Mouse (Mus musculus): ENCODE measurements around the gene Slc39a8. TPM values are rescaled to one million over a fixed set of nuclear protein-coding genes. Genes with fewer than 3 reads are reported as not detected.

Gene Slc39a8
- polyA plus RNA-seq, 1 experiment: 3.6 TPM

DNA sequence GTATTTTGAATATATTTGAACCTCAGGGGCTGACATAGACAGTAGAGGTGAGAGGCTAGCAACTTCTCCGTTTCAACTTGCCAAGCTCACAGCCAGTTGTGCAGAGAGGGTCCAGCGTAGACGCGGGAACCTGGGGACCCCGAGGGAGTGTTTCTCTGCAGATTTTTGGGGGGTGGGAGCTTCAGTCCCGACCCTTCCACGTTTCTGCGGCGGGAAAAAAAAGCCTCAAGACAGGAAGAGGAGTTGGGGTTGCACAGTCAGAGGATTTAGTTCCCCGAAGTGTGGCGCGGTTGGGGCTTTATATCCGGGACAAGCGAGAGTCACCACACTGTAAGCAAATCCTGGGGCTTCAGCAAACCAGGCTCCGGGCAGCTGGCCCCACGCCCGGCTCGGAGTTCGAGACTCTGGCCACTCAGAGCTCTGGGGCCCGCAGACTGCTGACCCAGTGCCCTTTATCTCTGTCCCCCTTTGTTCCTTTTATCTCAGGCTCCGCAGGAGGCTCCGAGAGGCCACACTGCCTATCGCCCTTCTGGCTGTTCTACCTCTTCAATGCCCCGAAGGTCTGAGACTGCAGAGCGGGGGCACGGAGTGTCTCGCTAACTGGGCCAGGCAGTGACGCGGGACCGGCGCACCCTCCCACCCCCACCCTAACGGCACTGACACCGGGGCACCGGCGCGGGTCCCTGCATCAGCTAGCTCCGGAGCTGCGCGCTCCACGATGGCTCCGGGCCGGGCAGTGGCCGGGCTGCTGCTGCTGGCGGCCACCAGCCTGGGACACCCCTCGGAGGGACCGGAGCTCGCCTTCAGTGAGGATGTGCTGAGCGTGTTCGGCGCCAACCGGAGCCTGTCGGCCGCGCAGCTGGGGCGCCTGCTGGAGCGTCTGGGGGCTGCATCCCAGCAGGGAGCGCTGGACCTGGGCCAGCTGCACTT is 940 bp downstream of the Slc39a8 start:
- Histone ChIP-seq H3K27ac (ENCODE audit: insufficient read depth, low read length) (no peak overlapping the region), H3K4me1 (ENCODE audit: control insufficient read depth, insufficient read depth, low read length) (no peaks in the 10 kb centered on the region), H3K4me3 (ENCODE audit: insufficient read depth, low read length) (peak overlapping the region; percentile 37)
- TF ChIP-seq POLR2A (IDR thresholded peaks at IDR 0.05; ENCODE audit: extremely low read depth, insufficient read depth, low read length) (no peak), CTCF (IDR thresholded peaks at IDR 0.05; ENCODE audit: extremely low read depth, insufficient read depth, low read length) (no peak)

DNA sequence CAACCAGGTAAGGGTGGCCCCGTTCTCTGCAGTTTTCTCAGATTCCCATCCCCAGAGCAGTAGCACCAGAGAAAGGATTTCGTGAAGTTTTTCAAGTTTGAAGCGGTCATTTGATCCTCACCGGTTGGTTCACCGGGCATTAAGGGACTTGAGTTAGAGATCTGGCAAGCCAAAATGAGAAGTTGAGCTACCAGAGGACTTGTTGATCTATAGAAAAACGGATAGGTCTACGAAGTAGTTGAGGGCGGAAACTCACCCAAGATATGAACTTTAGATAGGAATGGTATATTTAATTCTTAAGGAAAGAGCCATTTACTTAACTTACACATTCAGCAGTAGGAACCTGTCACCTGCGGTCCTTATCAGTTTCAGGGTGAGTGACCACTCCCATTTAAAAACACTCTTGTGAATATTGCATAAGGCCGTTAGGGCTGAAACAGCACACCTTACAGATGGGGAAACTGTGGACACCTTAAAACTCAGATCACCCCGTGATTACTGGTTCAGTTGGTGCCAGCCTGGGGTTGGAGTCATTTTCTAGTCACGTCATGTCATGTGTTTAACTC is 1.7 kb downstream of the Slc39a8 start:
- TF ChIP-seq CTCF (IDR thresholded peaks at IDR 0.05; ENCODE audit: extremely low read depth, insufficient read depth, low read length): no peak
- no peak for TF ChIP-seq POLR2A (IDR thresholded peaks at IDR 0.05; ENCODE audit: extremely low read depth, insufficient read depth, low read length)
- Histone ChIP-seq H3K27ac (ENCODE audit: insufficient read depth, low read length) (no peak overlapping the region), H3K4me1 (ENCODE audit: control insufficient read depth, insufficient read depth, low read length) (no peaks in the 10 kb centered on the region), H3K4me3 (ENCODE audit: insufficient read depth, low read length) (peak overlapping the region; percentile 37)

DNA sequence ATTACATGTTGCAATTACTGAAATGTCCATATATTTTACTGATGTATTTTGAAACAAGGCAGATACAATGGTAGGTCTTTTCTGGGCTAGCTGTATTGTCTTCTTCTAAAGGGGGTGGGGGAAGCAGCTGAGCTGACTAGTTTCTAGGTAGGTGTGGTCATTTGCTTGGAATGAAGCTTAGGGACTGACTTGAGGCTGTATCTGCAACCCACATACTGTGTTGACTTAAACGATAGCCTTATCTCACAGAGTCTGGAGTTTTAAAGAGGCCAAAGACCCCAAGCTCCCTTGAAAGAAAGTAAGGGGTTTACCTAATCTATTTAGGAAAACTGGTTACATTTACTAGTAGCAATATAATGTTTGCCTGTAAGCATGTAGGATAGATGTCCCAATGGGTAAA is 2.9 kb downstream of the Slc39a8 start:
- H3K27ac ChIP-seq (ENCODE audit: insufficient read depth, low read length): no peak overlapping the region
- H3K4me3 ChIP-seq (ENCODE audit: insufficient read depth, low read length): no peak overlapping the region
- TF ChIP-seq CTCF (IDR thresholded peaks at IDR 0.05; ENCODE audit: extremely low read depth, insufficient read depth, low read length) (no peak), POLR2A (IDR thresholded peaks at IDR 0.05; ENCODE audit: extremely low read depth, insufficient read depth, low read length) (no peak)
- H3K4me1 ChIP-seq (ENCODE audit: control insufficient read depth, insufficient read depth, low read length): no peaks in the 10 kb centered on the region

DNA sequence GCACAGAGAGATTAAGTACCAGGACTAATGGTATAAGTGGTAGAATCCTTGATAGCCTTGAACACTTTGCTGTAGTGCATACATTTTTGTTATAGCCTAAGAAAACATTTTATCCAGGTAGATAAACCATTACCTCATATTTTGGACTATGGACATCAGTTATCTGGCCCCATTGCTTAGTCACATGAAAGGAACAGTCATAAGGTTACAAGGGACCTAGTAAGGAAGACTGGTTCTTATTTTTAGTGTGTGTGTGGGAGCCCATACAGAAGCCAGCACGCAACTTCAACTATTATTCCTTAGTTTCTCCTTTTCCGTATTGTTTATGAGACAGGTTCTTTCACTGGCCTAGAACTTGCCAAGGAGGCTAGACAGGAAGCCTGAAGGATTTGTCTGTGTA is 7.4 kb downstream of the Slc39a8 start:
- no peak for TF ChIP-seq CTCF (IDR thresholded peaks at IDR 0.05; ENCODE audit: extremely low read depth, insufficient read depth, low read length)
- no peak for TF ChIP-seq POLR2A (IDR thresholded peaks at IDR 0.05; ENCODE audit: extremely low read depth, insufficient read depth, low read length)
- Histone ChIP-seq H3K4me1 (ENCODE audit: control insufficient read depth, insufficient read depth, low read length) (no peaks in the 10 kb centered on the region), H3K4me3 (ENCODE audit: insufficient read depth, low read length) (no peak overlapping the region), H3K27ac (ENCODE audit: insufficient read depth, low read length) (no peak overlapping the region)

DNA sequence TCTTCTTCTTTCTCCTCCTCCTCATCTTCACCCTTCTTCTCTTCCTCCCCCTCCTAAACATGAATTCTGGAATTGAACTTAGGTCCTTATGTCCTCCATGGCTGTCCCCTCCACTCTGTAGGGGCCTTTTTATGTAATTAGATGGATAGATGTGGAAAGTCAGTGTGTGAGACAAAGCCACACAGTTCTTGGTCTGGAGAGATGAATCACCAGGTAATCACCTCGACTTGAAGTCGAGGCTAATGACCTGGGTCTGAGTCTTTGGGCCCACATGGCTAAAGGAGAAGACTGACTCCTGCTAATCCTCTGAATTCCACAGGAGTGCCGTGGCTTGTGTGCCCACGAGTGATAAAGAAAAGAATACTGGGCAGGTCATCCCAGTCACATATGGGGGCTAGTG is 7.8 kb downstream of the Slc39a8 start:
- Histone ChIP-seq H3K27ac (ENCODE audit: insufficient read depth, low read length) (no peak overlapping the region), H3K4me1 (ENCODE audit: control insufficient read depth, insufficient read depth, low read length) (no peaks in the 10 kb centered on the region), H3K4me3 (ENCODE audit: insufficient read depth, low read length) (no peak overlapping the region)
- no peak for TF ChIP-seq CTCF (IDR thresholded peaks at IDR 0.05; ENCODE audit: extremely low read depth, insufficient read depth, low read length)
- no peak for TF ChIP-seq POLR2A (IDR thresholded peaks at IDR 0.05; ENCODE audit: extremely low read depth, insufficient read depth, low read length)

DNA sequence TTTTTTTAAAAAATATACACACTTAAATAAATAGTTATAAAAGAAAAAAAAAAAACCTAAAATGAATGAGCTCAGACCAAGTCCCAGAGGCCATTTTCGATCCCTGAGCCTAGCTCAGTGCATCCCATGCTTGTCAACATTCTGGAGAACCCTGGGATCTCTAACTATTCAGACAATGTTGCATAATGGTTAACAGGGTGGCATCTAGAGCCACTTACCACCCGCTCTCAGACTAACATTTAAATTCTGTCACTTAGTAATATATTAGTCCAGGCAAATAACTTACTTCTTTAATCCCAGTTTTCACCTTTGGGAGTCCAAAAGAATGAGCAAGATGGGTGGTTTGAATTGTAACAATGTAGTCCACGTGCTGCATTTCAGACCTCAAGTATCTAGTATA is 9.9 kb downstream of the Slc39a8 start:
- no peak overlapping the region for H3K27ac ChIP-seq (ENCODE audit: insufficient read depth, low read length)
- H3K4me1 ChIP-seq (ENCODE audit: control insufficient read depth, insufficient read depth, low read length): no peaks in the 10 kb centered on the region
- no peak for TF ChIP-seq POLR2A (IDR thresholded peaks at IDR 0.05; ENCODE audit: extremely low read depth, insufficient read depth, low read length)
- TF ChIP-seq CTCF (IDR thresholded peaks at IDR 0.05; ENCODE audit: extremely low read depth, insufficient read depth, low read length): no peak
- no peak overlapping the region for H3K4me3 ChIP-seq (ENCODE audit: insufficient read depth, low read length)

DNA sequence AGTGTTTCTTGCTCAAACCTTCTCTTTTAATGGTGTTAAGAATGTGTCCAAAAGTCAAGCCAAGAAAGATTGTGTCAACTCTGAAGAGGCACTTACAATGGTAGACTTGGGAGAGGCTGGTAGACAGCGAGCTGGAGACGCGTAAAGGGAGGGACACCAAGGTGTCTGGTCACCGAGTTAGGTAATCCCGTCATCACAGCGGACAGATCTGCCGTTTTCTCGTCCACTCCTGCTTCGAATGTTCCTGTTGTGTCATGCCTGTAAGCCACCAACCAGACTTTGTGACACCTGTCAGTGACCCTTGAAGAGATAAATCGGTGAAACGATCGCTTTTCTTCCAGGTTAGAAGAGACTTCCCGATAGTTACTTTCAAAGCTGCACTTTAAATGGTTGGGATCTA is 14.5 kb downstream of the Slc39a8 start:
- Histone ChIP-seq H3K4me3 (ENCODE audit: insufficient read depth, low read length) (no peak overlapping the region), H3K4me1 (ENCODE audit: control insufficient read depth, insufficient read depth, low read length) (no peaks in the 10 kb centered on the region), H3K27ac (ENCODE audit: insufficient read depth, low read length) (no peak overlapping the region)
- no peak for TF ChIP-seq POLR2A (IDR thresholded peaks at IDR 0.05; ENCODE audit: extremely low read depth, insufficient read depth, low read length)
- no peak for TF ChIP-seq CTCF (IDR thresholded peaks at IDR 0.05; ENCODE audit: extremely low read depth, insufficient read depth, low read length)

DNA sequence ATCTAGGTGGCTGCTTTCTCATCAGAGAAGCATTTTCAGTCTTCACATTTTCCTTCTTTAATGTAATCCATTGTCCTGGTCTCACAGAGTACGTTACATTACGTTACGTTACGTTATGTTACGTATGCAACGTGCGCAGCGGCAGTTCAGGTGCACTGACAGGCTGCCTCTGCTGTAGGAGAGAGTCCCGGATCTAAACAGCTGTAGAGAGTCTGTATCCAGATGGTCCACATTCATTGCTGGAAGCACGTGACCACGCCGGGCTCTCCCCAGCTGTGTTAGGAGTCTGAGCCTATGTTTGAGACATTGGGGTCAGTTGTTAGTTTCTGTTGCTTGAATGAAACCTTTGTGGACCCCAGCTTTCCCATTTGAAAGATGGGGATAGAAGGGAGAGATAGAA is 15.1 kb downstream of the Slc39a8 start:
- H3K4me3 ChIP-seq (ENCODE audit: insufficient read depth, low read length): no peak overlapping the region
- H3K4me1 ChIP-seq (ENCODE audit: control insufficient read depth, insufficient read depth, low read length): no peaks in the 10 kb centered on the region
- TF ChIP-seq POLR2A (IDR thresholded peaks at IDR 0.05; ENCODE audit: extremely low read depth, insufficient read depth, low read length) (no peak), CTCF (IDR thresholded peaks at IDR 0.05; ENCODE audit: extremely low read depth, insufficient read depth, low read length) (no peak)
- no peak overlapping the region for H3K27ac ChIP-seq (ENCODE audit: insufficient read depth, low read length)

DNA sequence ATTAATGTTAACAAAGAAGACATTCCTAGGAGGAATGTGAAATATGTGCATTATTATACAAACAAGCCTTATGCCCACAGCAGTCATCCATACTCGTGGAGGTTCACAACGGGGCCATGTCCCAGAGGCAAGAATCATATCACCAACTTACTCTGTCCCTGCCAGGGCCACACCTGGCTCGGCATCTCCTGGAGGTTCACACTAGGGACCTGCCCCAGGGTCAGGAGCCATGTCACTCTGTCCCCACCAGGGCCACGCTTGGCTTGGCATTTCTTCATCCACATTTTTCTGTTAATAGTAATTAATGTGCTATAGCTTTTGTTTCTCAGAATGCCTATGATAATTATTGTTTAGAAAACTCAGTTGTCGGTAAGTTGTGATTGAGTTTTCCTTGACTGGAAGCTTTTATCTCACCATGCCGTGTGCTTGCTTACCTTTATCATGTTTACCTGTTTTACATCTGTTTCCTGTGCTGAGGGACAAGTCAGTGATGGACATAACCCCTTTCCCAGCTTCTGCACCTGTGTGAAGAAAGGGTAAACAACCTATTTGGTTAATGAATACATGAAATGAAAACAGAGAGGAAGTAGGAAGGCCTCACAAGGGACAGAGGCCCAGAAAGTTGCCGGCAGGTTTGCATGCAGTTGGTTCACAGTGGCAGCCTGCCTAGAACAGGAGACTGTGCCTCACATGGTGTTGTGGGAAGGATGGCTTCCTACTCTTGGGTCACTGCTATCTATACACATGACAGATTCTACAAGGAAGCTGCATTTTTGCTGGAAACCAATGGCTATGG is 16.8 kb downstream of the Slc39a8 start:
- Histone ChIP-seq H3K27ac (ENCODE audit: insufficient read depth, low read length) (no peak overlapping the region), H3K4me3 (ENCODE audit: insufficient read depth, low read length) (no peak overlapping the region), H3K4me1 (ENCODE audit: control insufficient read depth, insufficient read depth, low read length) (no peaks in the 10 kb centered on the region)
- TF ChIP-seq CTCF (IDR thresholded peaks at IDR 0.05; ENCODE audit: extremely low read depth, insufficient read depth, low read length) (no peak), POLR2A (IDR thresholded peaks at IDR 0.05; ENCODE audit: extremely low read depth, insufficient read depth, low read length) (no peak)

Measured in cortical plate, adult 2 months (tissue).